Mouse (Mus musculus) retina, embryonic 14.5 days (tissue): ENCODE measurements at regions not wholly inside any gene's neighbourhood (a gene's known extent, or its start where the extent isn't known, plus 50 kb on each side); places are given as distances from the start of the nearest gene placed in this dataset.

Source experiments
- DNase-seq: peaks from one replicate; pipeline ENCODE4 v3.0.0-alpha.2; 2015; ENCODE audit warnings: low spot score

- DNase-seq, result peak; percentile 68
Observed at GRCm38 (mm10) chr3:20590143-20590542, 223.2 kb upstream of the Agtr1b start.

DNA sequence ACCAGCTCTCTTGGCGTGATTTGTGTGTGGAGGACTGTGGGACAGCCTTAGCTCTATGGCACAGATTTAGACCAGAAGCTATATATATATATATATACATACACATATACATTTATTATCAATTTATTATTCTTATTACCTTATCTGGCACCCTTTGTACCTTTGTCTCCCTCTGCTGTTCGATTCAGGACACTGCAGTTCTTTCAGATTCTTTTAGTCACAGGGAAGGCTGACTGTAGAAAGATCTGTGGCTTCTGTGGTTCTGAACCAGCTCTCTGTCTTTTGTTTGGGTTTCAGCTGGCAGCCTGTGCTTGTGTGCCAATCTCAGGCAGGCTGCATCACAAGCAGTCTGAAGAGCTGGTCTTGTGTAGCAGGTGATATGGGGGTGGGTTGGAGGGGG is 184.6 kb upstream of the Agtr1b start:
- DNase-seq, result peak; percentile 57

DNA sequence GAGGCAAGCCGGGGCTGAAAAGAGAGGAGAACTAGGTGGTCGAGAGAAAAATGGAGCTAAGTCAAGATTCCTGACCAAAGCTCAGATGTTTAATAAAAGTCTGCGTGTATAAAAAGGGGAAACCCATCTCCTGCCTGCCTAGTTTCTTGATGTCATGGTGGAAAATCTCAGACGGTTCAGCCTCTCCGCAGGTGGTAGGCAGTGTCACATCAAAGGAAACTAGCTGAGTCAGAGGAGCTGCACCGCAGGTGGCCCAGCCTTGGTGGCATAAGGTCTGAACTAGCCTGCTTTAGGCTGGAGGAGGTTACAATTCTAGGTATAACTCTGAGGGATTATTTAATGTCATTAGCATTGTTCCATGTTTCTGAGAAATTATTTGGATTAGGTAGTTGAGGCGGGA is 177.0 kb upstream of the Agtr1b start:
- DNase-seq, result no peak

- DNase-seq, result no peak
Observed at GRCm38 (mm10) chr3:20538492-20539004, 171.6 kb upstream of the Agtr1b start.

- peak; percentile 77 for DNase-seq
Observed at GRCm38 (mm10) chr3:20520738-20521137, 153.8 kb upstream of the Agtr1b start.

GRCm38 (mm10) chr3:20509192-20509591 is 142.2 kb upstream of the Agtr1b start:
- DNase-seq, result peak; percentile 92

DNA sequence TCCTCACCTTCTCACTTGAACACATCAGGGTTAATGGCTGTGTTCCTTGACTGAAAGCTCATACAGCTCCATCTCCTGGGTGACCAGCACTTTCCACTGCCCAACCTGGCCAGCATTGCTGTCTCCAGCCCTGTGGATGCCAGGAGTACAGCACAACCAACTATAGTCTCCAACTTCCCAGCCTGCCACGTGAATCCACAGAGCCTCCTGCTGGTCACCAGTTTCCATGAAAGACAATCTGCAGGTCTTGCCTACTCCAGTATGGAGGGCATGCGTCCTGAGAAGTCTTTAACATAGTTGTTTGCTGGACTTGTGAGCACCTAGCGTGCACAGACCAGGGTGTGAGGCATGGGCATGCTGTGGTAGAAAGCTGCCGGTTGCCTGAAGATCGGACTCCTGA is 138.6 kb upstream of the Agtr1b start:
- DNase-seq, result no peak
